Comparison of ENCODE assay signal across 31 mouse cellular contexts in the genomic region with DNA sequence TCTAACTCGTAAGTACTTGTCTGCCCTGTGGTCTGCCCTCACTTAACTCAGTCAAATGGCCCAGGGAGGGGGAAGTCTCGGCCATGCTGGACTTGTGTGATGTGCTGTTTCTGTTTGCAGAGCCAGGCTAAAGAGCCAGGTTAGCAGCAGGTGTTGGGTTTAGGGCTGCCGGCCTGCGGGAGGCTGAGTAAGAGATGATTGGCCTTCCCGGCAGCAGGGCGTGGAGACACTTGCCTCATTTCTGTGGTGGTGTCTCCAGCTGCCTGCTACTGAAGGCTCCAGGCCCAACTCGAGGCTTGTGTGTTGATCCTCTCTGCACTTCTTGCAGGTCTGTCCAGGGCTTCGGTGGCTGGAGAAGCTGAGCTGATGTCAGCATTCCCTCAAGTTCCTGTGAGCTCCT. TPM values are rescaled to one million over a fixed set of nuclear protein-coding genes. Genes with fewer than 3 reads are reported as not detected.
DNase-seq lines count a peak whose midpoint lies in the region; ATAC-seq and TF ChIP-seq lines count a peak whose summit lies in the region.
"Had no signal": no experiment of that assay in that cellular context is flagged by ENCODE, and none has a peak within 500 bp of the region (broad histone marks: within the 10 kb centered on the region; RNA-seq: fewer than 3 reads in every experiment).

No protein-coding gene starts in this region.

- no peak overlapping the region for H3K4me2 ChIP-seq in heart, embryonic 11.5 days
- H3K4me2 ChIP-seq in heart, postnatal 0 days (ENCODE audit: low read depth, low read length): no peak overlapping the region
- H3K4me2 ChIP-seq in forebrain, embryonic 16.5 days (ENCODE audit: low read length): no peak overlapping the region
- H3K4me2 ChIP-seq: embryonic facial prominence, embryonic 15.5 days; forebrain, embryonic 13.5 days; heart, embryonic 15.5 days; hindbrain, embryonic 13.5 days; liver, embryonic 15.5 days; lung, embryonic 14.5 days had no signal

- no peaks in the 10 kb centered on the region for H3K79me2 ChIP-seq in heart, adult 2 months (replicated peaks; ENCODE audit: control insufficient read depth, insufficient read depth, low read length)

- H3K4me1 ChIP-seq in heart, embryonic 11.5 days (ENCODE audit: control insufficient read depth, insufficient read depth, low read length): peaks cover 46% of the 10 kb centered on the region
- H3K4me1 ChIP-seq in heart, adult 2 months (ENCODE audit: control insufficient read depth, insufficient read depth, low read length): peaks cover 1% of the 10 kb centered on the region; the same call in 1 of the 2 replicates
- H3K4me1 ChIP-seq in heart, postnatal 0 days (ENCODE audit: control insufficient read depth, insufficient read depth): peaks cover 14% of the 10 kb centered on the region
- no peaks in the 10 kb centered on the region for H3K4me1 ChIP-seq in forebrain, embryonic 16.5 days (replicated peaks; ENCODE audit: control insufficient read depth, insufficient read depth, low read length)
- H3K4me1 ChIP-seq: embryonic facial prominence, embryonic 15.5 days; forebrain, embryonic 13.5 days; hindbrain, embryonic 13.5 days had no signal

- TF ChIP-seq CTCF in heart, adult 2 months (IDR thresholded peaks at IDR 0.05): no peak
- TF ChIP-seq CTCF in heart, postnatal 0 days (IDR thresholded peaks at IDR 0.05; ENCODE audit: low read depth): no peak

- no peaks in the 10 kb centered on the region for H3K9me3 ChIP-seq in heart, embryonic 11.5 days (replicated peaks; ENCODE audit: control insufficient read depth, low read length)
- no peaks in the 10 kb centered on the region for H3K9me3 ChIP-seq in heart, postnatal 0 days (replicated peaks; ENCODE audit: control insufficient read depth, low read length)
- H3K9me3 ChIP-seq in forebrain, embryonic 16.5 days (ENCODE audit: control insufficient read depth, low read length): no peaks in the 10 kb centered on the region
- H3K9me3 ChIP-seq: embryonic facial prominence, embryonic 10.5 days; embryonic facial prominence, embryonic 15.5 days; forebrain, embryonic 13.5 days; heart, embryonic 15.5 days; hindbrain, embryonic 13.5 days; liver, embryonic 15.5 days had no signal

- DNase-seq in heart, adult 2 months: no peak
- no peak for DNase-seq in heart, postnatal 0 days (ENCODE audit: low spot score)
- no peak for DNase-seq in heart, postnatal 14 days
- DNase-seq in naive thymus-derived CD4-positive, alpha-beta T cell, adult 2 months (ENCODE audit: low read depth): peak; percentile 66
- DNase-seq in thymus, postnatal 14 days: peak; percentile 78
- DNase-seq in gastrocnemius, postnatal 36 days: no peak
- DNase-seq: adrenal gland, adult 2 months; adrenal gland, postnatal 36 days; cerebellum, adult 18-20 months; cerebellum, postnatal 14 days; gastrocnemius, postnatal 25 days; kidney, adult 8-10 months; kidney, postnatal 4 days; lung, embryonic 14.5 days; lung, postnatal 14 days; midbrain, embryonic 14.5 days; right cerebral cortex, postnatal 25 days had no signal

- H3K9ac ChIP-seq in heart, embryonic 11.5 days (ENCODE audit: low read depth, low read length): peak overlapping the region; percentile 24; the same call in 1 of the 2 replicates
- no peak overlapping the region for H3K9ac ChIP-seq in heart, adult 2 months (ENCODE audit: low read depth, low read length)
- no peak overlapping the region for H3K9ac ChIP-seq in heart, postnatal 0 days (replicated peaks; ENCODE audit: low read depth, low read length)
- H3K9ac ChIP-seq in forebrain, embryonic 16.5 days (replicated peaks; ENCODE audit: low read depth, low read length): no peak overlapping the region
- H3K9ac ChIP-seq: embryonic facial prominence, embryonic 15.5 days; forebrain, embryonic 13.5 days; heart, embryonic 15.5 days; hindbrain, embryonic 13.5 days; liver, embryonic 15.5 days; lung, embryonic 14.5 days had no signal

- ATAC-seq in heart, embryonic 11.5 days (replicated peaks; ENCODE audit: insufficient number of reproducible peaks, low FRiP score, low TSS enrichment): no peak
- ATAC-seq in heart, postnatal 0 days (ENCODE audit: insufficient read depth, low read depth): no peak
- no peak for ATAC-seq in forebrain, embryonic 16.5 days
- ATAC-seq: activated CD4-positive, CD25-positive, alpha-beta regulatory T cell, adult 4 months; forebrain, embryonic 13.5 days; intestine, embryonic 16.5 days had no signal

- intact Hi-C loops in heart, adult 2 months (cut with DNase I): no loop called here
- intact Hi-C loops in heart, postnatal 14 days (cut with DNase I): no loop called here
- intact Hi-C loops in gastrocnemius, postnatal 36 days (cut with DNase I): no loop called here

- H3K4me3 ChIP-seq in heart, embryonic 11.5 days (ENCODE audit: low read depth, low read length): no peak overlapping the region
- no peak overlapping the region for H3K4me3 ChIP-seq in heart, adult 2 months
- H3K4me3 ChIP-seq in heart, postnatal 0 days (ENCODE audit: low read depth, low read length): no peak overlapping the region
- H3K4me3 ChIP-seq in forebrain, embryonic 16.5 days (replicated peaks; ENCODE audit: low read length): no peak overlapping the region
- H3K4me3 ChIP-seq: embryonic facial prominence, embryonic 10.5 days; embryonic facial prominence, embryonic 15.5 days; forebrain, embryonic 13.5 days; heart, embryonic 15.5 days; hindbrain, embryonic 13.5 days; liver, embryonic 15.5 days had no signal

- no peak for TF ChIP-seq EP300 in heart, adult 2 months (IDR thresholded peaks at IDR 0.05; ENCODE audit: insufficient read depth, low read depth, low read length)
- no peak for TF ChIP-seq EP300 in heart, postnatal 0 days (IDR thresholded peaks at IDR 0.05; ENCODE audit: low read depth)

- H3K36me3 ChIP-seq in heart, embryonic 11.5 days (ENCODE audit: control insufficient read depth, insufficient read depth, low read length): peaks cover 20% of the 10 kb centered on the region
- H3K36me3 ChIP-seq in heart, adult 2 months (ENCODE audit: control insufficient read depth, insufficient read depth, low read length): no peaks in the 10 kb centered on the region
- H3K36me3 ChIP-seq in heart, postnatal 0 days (replicated peaks; ENCODE audit: control insufficient read depth, insufficient read depth, low read length): peaks cover 38% of the 10 kb centered on the region
- peaks cover 11% of the 10 kb centered on the region for H3K36me3 ChIP-seq in forebrain, embryonic 16.5 days (ENCODE audit: control insufficient read depth, insufficient read depth)

- no peak for TF ChIP-seq POLR2A in heart, adult 2 months (IDR thresholded peaks at IDR 0.05; ENCODE audit: insufficient read depth, low read depth, low read length)

- WGBS in heart, embryonic 11.5 days (ENCODE audit: insufficient replicate concordance): 68% methylated on average over 8 of the region's 8 CpGs
- WGBS in heart, adult 2 months: 87% methylated on average over 8 of the region's 8 CpGs
- WGBS in heart, postnatal 0 days: 72% methylated on average over 8 of the region's 8 CpGs
- 90% methylated on average over 8 of the region's 8 CpGs for WGBS in forebrain, embryonic 16.5 days

- peak overlapping the region; percentile 7; the same call in 1 of the 2 replicates for H3K27ac ChIP-seq in heart, embryonic 11.5 days (ENCODE audit: low read depth, low read length)
- no peak overlapping the region for H3K27ac ChIP-seq in heart, adult 2 months
- peak overlapping the region; percentile 34; the same call in 1 of the 2 replicates for H3K27ac ChIP-seq in heart, postnatal 0 days (ENCODE audit: low read depth)
- H3K27ac ChIP-seq in forebrain, embryonic 16.5 days (ENCODE audit: low read length): no peak overlapping the region
- H3K27ac ChIP-seq: embryonic facial prominence, embryonic 10.5 days; embryonic facial prominence, embryonic 15.5 days; forebrain, embryonic 13.5 days; hindbrain, embryonic 13.5 days; kidney, postnatal 0 days; liver, embryonic 15.5 days; stomach, postnatal 0 days had no signal

- no peaks in the 10 kb centered on the region for H3K27me3 ChIP-seq in heart, embryonic 11.5 days (ENCODE audit: control insufficient read depth, insufficient read depth, low read length)
- no peaks in the 10 kb centered on the region for H3K27me3 ChIP-seq in heart, adult 2 months (ENCODE audit: control insufficient read depth, insufficient read depth, low read length)
- H3K27me3 ChIP-seq in heart, postnatal 0 days (ENCODE audit: control insufficient read depth, insufficient read depth, low read length): no peaks in the 10 kb centered on the region
- H3K27me3 ChIP-seq in forebrain, embryonic 16.5 days (replicated peaks; ENCODE audit: control insufficient read depth, insufficient read depth, low read length): no peaks in the 10 kb centered on the region
- H3K27me3 ChIP-seq: embryonic facial prominence, embryonic 15.5 days; forebrain, embryonic 13.5 days; heart, embryonic 15.5 days; liver, embryonic 15.5 days had no signal

RNA-seq across cellular contexts. Expression of a gene that starts 32.9 kb away (rescaled TPM):
- 43.1 and 43.7 TPM in 2 replicates for polyA plus RNA-seq in heart, embryonic 11.5 days (2014; fragmentation: Nextera tagmentation; extraction: Ambion mirVana)
- 10 to 100 TPM; 15.9 to 19.1 TPM for total RNA-seq in heart, adult 2 months (2021)
- polyA plus RNA-seq in heart, adult 2 months (2012; rRNA removed): 18.7 and 24.9 TPM in 2 replicates
- 28.7 and 34.9 TPM in 2 replicates for total RNA-seq in heart, postnatal 0 days (2014; rRNA removed; ENCODE audit: low replicate concordance)
- polyA plus RNA-seq in heart, postnatal 0 days (2015; fragmentation: Nextera tagmentation; extraction: Ambion mirVana): 14.6 and 18.0 TPM in 2 replicates
- total RNA-seq in heart, postnatal 14 days (2021): 10 to 100 TPM; 22.8 to 23.9 TPM
- polyA plus RNA-seq in forebrain, embryonic 16.5 days (2015; fragmentation: Nextera tagmentation; extraction: Ambion mirVana): 0.20 and 0.48 TPM in 2 replicates
- total RNA-seq in gastrocnemius, postnatal 36 days (2021): 10 to 100 TPM; 13.2 to 16.5 TPM

RNA-seq across cellular contexts. Expression of a gene that starts 43.5 kb away (rescaled TPM):
- 10.0 and 11.7 TPM in 2 replicates for polyA plus RNA-seq in heart, embryonic 11.5 days (2014; fragmentation: Nextera tagmentation; extraction: Ambion mirVana)
- total RNA-seq in heart, adult 2 months (2021): 10 to 100 TPM; 33.6 to 33.8 TPM
- 56.3 and 62.1 TPM in 2 replicates for polyA plus RNA-seq in heart, adult 2 months (2012; rRNA removed)
- total RNA-seq in heart, postnatal 0 days (2014; rRNA removed; ENCODE audit: low replicate concordance): 30.7 and 56.3 TPM in 2 replicates
- 23.4 and 24.0 TPM in 2 replicates for polyA plus RNA-seq in heart, postnatal 0 days (2015; fragmentation: Nextera tagmentation; extraction: Ambion mirVana)
- total RNA-seq in heart, postnatal 14 days (2021): 10 to 100 TPM; 26.1 to 30.9 TPM
- 19.6 and 20.6 TPM in 2 replicates for polyA plus RNA-seq in forebrain, embryonic 16.5 days (2015; fragmentation: Nextera tagmentation; extraction: Ambion mirVana)
- total RNA-seq in gastrocnemius, postnatal 36 days (2021): 100 to 1,000 TPM in 1 of 2 experiments, 10 to 100 TPM in 1; 96.9 to 117 TPM
- total RNA-seq: monocyte, adult 5-6 weeks; neutrophil, adult 5-6 weeks had no signal
- polyA plus RNA-seq: activated CD4-positive, CD25-positive, alpha-beta regulatory T cell, adult 4 months had no signal

Comparison
In these comparisons a context has a peak if more than half of its experiments do, and no peak if none do; other contexts are left out.
1. H3K27ac ChIP-seq: peak in heart, embryonic 11.5 days (single experiment) and heart, postnatal 0 days (single experiment); none in heart, adult 2 months (single experiment) and forebrain, embryonic 16.5 days (single experiment).
2. DNase-seq: peak in naive thymus-derived CD4-positive, alpha-beta T cell, adult 2 months (single experiment) and thymus, postnatal 14 days (single experiment); none in heart, adult 2 months (0 of 2), heart, postnatal 0 days (single experiment), heart, postnatal 14 days (0 of 2) and gastrocnemius, postnatal 36 days (0 of 2).